Mouse (Mus musculus) bone marrow macrophage, adult 2 months (primary cell): ENCODE results near the gene Baz2b. TPM values are rescaled to one million over a fixed set of nuclear protein-coding genes. Genes with fewer than 3 reads are reported as not detected.

Experiments
- H3K27ac ChIP-seq: 2 replicates; pipeline ENCODE4 v1.5.1; 2012; ENCODE audit warnings: low read depth, low read length; ENCODE audit not compliant: insufficient read depth
- H3K4me1 ChIP-seq: 2 replicates; pipeline ENCODE4 v1.6.1; 2012; ENCODE audit warnings: low read length; ENCODE audit not compliant: control insufficient read depth, insufficient read depth
- H3K4me3 ChIP-seq: 2 replicates; pipeline ENCODE4 v1.5.1; 2012; ENCODE audit warnings: mild to moderate bottlenecking, low read length, moderate library complexity; ENCODE audit not compliant: insufficient read depth
- CTCF ChIP-seq: IDR thresholded peaks from 2 replicates; pipeline ENCODE4 v1.5.1; 2012; ENCODE audit warnings: low read depth, mild to moderate bottlenecking, low read length, moderate library complexity
- POLR2A ChIP-seq: IDR thresholded peaks from 2 replicates; pipeline ENCODE4 v1.6.1; 2012; ENCODE audit warnings: mild to moderate bottlenecking, low read depth, low read length, borderline replicate concordance
- polyA plus RNA-seq: library from polyadenylated mRNA; stranded (reverse); fragments of >200 nt; gene quantifications from 2 replicates; pipeline ENCODE4 v1.2.4, GENCODE M21; 2012; ENCODE audit not compliant: missing spikeins, insufficient read depth, insufficient read length

Baz2b gene
- polyA plus RNA-seq, 1 experiment: 64.7 TPM

- peaks cover 16% of the 10 kb centered on the region for H3K4me1 ChIP-seq
- TF ChIP-seq POLR2A (no peak), CTCF (no peak)
- peak overlapping the region; percentile 80 for H3K4me3 ChIP-seq
- H3K27ac ChIP-seq: peak overlapping the region; percentile 95
These were observed 85.6 kb downstream of the Baz2b start for GRCm38 (mm10) chr2:60123911-60124647.

DNA sequence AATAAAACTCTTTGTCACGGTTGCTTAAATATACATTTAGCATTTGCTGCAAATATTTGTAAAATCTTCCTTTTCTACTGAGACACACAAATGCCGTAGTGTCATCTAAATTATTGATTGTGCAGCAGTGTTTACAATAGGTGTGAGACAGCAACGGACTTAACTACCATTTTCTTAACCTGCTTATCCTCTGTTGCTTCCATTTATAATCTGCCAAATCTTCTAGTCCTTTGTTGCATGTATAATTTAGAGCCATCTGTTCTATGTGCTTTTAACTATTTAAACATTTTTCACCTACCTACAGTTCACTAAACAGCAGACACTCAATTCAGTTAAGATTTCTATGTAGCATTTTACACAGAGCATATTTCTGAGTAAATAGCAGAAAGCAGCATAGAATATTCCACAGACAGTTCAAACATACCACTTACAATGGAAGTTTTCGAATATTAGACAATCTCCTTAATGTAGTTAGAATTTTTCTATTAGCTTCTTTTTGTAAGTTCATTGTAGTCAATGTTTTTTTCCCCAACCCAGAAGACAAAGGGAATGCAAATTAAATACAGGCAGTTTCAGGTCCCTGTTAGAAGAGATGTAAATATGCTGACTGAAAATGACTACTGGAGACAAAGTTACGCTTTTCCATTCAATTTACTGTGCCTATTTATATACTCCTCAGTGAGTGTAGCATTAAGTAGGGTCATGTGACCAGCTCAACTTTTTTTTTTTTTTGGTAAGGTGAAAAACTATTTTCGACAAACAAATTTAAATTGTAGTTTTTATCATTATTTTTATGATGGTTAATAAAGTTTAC is 86.4 kb downstream of the Baz2b start:
- no peak for TF ChIP-seq POLR2A
- no peak for TF ChIP-seq CTCF
- Histone ChIP-seq H3K4me3 (no peak overlapping the region), H3K27ac (no peak overlapping the region), H3K4me1 (peaks cover 18% of the 10 kb centered on the region)

- Histone ChIP-seq H3K4me3 (peak overlapping the region; percentile 3; the same call in 1 of the 2 replicates), H3K4me1 (peaks cover 18% of the 10 kb centered on the region), H3K27ac (no peak overlapping the region)
- no peak for TF ChIP-seq CTCF
These were observed 87.5 kb downstream of the Baz2b start for GRCm38 (mm10) chr2:60122188-60122587.

DNA sequence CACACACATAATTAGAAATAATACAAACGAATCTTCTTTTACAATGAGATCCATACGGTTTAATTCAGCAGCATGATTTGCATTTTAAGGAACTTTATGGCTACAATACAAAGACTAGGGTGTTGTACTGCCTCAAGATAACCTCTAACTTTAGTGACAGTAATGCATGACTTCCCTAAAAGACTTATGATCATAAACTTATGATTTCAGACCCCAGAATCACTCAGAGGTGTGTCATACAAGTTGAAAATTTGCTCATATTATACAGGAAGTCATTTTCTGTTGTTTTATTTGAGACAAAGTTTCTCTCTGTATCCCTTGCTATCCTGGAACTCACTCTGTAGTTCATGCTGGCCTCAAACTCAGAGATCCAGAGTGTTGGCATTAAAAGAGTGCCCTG is 89.0 kb downstream of the Baz2b start:
- peaks cover 19% of the 10 kb centered on the region for H3K4me1 ChIP-seq
- peak overlapping the region; percentile 55 for H3K27ac ChIP-seq

DNA sequence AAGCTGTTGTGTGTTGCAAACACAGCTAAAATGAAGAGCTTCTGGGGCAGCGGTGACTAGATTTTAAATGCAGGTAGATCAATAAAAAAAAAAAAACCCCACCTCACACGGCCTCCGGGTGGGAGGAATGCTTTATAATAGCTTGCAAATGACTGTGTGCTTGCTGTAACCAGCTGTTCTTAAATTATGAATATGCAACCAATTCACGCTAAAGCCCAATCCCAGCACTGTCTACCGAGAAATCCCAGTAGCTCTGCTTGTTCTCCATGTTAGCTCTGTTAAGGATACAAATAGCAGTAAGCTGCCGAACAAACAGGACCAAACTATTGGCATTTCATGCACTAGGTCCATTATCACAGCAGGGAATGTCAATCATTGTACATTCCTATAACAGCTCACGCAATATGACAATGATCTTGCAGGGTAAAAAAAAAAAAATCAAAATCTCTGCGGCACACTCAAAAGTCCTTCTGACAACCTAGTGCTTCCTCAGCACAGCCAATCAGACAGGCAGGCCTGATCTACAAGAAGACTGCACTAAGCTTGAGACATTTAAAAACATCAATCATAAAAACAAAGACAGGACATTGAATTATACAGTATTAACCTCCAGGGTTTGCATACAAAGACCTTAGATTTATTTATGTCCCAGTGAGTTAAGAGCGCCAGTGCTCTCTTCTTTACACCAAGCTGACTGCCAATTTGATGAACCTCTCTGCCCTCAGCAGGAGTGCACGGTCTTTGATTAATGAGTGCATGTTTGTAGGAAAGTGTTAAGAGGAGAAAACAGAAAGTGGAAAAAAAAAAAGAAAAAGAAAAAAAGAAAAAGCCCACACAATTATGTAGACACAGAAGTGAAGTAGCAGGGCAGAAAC is 90.7 kb downstream of the Baz2b start:
- no peak for TF ChIP-seq CTCF
- TF ChIP-seq POLR2A: no peak
- no peak overlapping the region for H3K4me3 ChIP-seq
- H3K4me1 ChIP-seq: peaks cover 31% of the 10 kb centered on the region
- no peak overlapping the region for H3K27ac ChIP-seq

More for the DNA sequence above, 89.0 kb downstream of the Baz2b start:
- no peak overlapping the region for H3K4me3 ChIP-seq
- TF ChIP-seq POLR2A (no peak), CTCF (no peak)

DNA sequence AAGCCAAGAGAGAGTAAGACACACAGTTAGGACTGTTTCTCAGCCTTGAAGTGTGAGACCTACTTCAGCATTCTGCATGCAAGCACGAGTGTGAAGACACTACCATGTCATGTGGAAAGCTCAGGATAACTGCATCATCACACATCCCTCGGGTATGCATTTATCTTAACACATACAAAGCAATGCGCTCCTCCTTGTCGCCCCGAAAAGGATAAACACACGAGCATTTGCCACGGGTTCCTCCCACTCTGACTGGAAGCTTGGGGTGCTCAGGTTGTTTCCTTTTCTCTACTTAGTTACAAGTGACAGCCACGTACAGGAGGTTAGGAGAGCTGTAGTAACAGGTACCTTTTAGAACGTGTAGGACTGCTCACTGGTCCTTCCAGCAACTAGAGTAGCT is 91.8 kb downstream of the Baz2b start:
- H3K4me3 ChIP-seq: no peak overlapping the region
- TF ChIP-seq CTCF: no peak
- no peak for TF ChIP-seq POLR2A
- H3K4me1 ChIP-seq: peaks cover 31% of the 10 kb centered on the region
- H3K27ac ChIP-seq: no peak overlapping the region

DNA sequence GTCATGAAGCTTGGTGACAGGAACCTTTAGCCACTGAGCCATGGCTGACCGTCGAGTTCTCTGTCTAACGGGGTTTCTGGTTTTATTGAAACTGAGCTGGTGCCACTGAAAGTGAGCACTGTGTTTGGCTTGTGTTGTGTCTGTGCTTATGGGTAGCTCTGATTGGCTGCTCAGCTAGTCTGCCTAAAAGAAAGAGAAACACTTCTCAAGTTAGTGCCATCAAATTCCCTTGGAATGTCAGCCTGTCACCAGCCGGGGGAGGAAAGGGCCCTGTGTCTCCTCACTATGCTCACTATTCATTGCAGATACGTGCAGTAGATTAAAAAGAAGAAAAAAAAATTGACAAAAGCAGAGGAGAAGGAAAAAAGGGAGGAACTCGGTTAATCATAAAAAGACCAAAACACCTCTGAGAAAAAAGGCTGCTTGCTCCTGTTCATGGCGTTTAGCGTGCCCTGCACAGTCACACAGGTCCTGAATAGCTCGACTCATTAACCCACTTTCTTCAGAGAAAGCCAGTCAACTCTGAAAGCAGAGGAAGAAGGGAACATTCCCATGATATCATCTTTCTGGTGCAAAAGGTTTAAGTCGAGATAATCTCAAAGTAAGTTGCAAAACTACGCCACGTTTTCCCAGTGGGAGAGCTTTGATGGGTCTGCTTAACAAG is 93.6 kb downstream of the Baz2b start:
- no peak overlapping the region for H3K4me3 ChIP-seq
- peaks cover 30% of the 10 kb centered on the region for H3K4me1 ChIP-seq
- TF ChIP-seq CTCF (no peak), POLR2A (no peak)
- H3K27ac ChIP-seq: no peak overlapping the region

GRCm38 (mm10) chr2:60114901-60115300 is 94.7 kb downstream of the Baz2b start:
- H3K27ac ChIP-seq: no peak overlapping the region
- TF ChIP-seq POLR2A: no peak
- peaks cover 26% of the 10 kb centered on the region for H3K4me1 ChIP-seq
- H3K4me3 ChIP-seq: no peak overlapping the region

DNA sequence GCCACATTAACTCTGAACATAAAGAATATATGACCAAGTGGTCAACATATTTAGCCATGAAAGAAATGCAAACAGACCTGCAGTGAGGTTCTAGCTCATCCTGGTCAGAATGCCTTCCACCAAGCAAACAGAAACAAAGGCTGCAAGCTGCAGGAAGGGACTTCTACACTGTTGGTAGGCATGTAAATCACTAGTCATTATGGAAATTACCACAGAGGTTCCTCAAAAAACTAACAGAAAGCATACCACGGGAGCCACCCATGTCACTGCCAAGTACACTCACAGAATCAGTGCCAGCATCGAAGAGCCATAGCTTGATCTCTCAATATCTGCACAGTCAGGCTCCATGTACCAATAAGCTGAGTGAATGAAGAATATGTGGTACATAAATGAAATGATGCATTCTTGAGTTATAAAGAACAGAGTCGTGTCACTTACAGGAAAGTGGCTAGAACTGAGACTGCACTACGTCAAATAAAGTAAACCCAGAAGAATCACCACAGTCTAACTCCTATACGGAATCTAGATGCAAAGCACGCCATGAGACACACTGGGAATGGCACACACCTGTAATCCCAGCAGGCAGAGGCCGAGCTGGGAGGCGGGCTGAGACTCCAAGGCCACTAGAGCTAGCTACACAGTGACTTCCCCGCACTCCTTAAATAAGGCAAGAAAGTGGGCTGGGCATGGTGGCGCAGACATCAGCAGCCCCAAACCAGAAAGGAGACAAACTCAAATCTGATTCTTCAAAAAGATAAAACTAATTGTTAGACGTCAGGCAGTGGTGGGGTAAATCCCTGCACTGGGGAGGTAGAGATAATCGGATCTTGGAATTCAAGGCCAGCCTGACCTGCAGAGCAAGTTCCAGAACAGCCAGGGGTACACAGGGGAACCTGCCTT is 95.7 kb downstream of the Baz2b start:
- Histone ChIP-seq H3K4me3 (peak overlapping the region; percentile 47), H3K4me1 (peaks cover 25% of the 10 kb centered on the region), H3K27ac (peak overlapping the region; percentile 80)
- TF ChIP-seq POLR2A (no peak), CTCF (no peak)
